Mouse (Mus musculus) embryonic facial prominence, embryonic 10.5 days (tissue): ENCODE data around the gene Olfr1347. TPM values are rescaled to one million over a fixed set of nuclear protein-coding genes. Genes with fewer than 3 reads are reported as not detected.
"Not testable (repeated sequence)": the region's sequence is repeated elsewhere in the genome, so short reads cannot be mapped to it uniquely, and the experiment has no call there.

Experiments used
- DNase-seq: peaks from one replicate; pipeline ENCODE4 v3.0.0-alpha.2; 2017; ENCODE audit warnings: low spot score
- H3K27ac ChIP-seq: fragments of 300-500 bp; sonication (generic); replicated peaks from 2 replicates; pipeline ENCODE4 v1.5.1; 2016; ENCODE audit warnings: mild to moderate bottlenecking
- H3K27me3 ChIP-seq: fragments of 300-500 bp; sonication (generic); replicated peaks from 2 replicates; pipeline ENCODE4 v1.6.1; 2016; ENCODE audit warnings: low read depth, mild to moderate bottlenecking; ENCODE audit not compliant: poor library complexity, severe bottlenecking
- H3K36me3 ChIP-seq: fragments of 300-500 bp; sonication (generic); replicated peaks from 2 replicates; pipeline ENCODE4 v1.6.1; 2016; ENCODE audit warnings: mild to moderate bottlenecking, moderate library complexity
- H3K4me1 ChIP-seq: fragments of 300-500 bp; sonication (generic); 2 replicates; pipeline ENCODE4 v1.6.1; 2016
- H3K4me3 ChIP-seq: fragments of 300-500 bp; sonication (generic); 2 replicates; pipeline ENCODE4 v1.5.1; 2016; ENCODE audit warnings: mild to moderate bottlenecking, moderate library complexity
- H3K9me3 ChIP-seq: fragments of 300-500 bp; sonication (generic); 2 replicates; pipeline ENCODE4 v1.6.1; 2016; ENCODE audit warnings: mild to moderate bottlenecking
- WGBS: fragments of 180-500 bp; shearing (Covaris S2); methylation state at CpG from one replicate; pipeline ENCODE4 v1.1.7; 2016; 5-methylcytosine and 5-hydroxymethylcytosine counted together
- polyA plus RNA-seq: library from polyadenylated mRNA; unstranded; fragments of >200 nt; fragmentation: Nextera tagmentation; extraction: Ambion mirVana; gene quantifications from 2 replicates; pipeline ENCODE4 v1.2.1, GENCODE M21; 2016

Gene Olfr1347
- not detected in 2 replicates for polyA plus RNA-seq

GRCm38 (mm10) chr7:6499655-6500054 lies at the start of gene Olfr1347:
Gene Olfr1347 (minus strand): TSS chr7:6499755.
- Histone ChIP-seq H3K4me3 (no peak within 1 kb of the TSS), H3K27ac (no peak within 1 kb of the TSS), H3K36me3 (no peaks in the 10 kb centered on the region), H3K4me1 (no peaks in the 10 kb centered on the region), H3K9me3 (peaks cover 42% of the 10 kb centered on the region; the same call in 1 of the 2 replicates), H3K27me3 (no peaks in the 10 kb centered on the region)
- DNase-seq = no peak
- WGBS = 43% methylated on average over 1 of the region's 1 CpGs

- H3K27ac ChIP-seq = no peak overlapping the region
- no peak overlapping the region for H3K4me3 ChIP-seq
- peaks cover 57% of the 10 kb centered on the region for H3K9me3 ChIP-seq
- 72% methylated on average over 5 of the region's 5 CpGs for whole genome bisulfite sequencing
- no peaks in the 10 kb centered on the region for H3K4me1 ChIP-seq
- H3K36me3 ChIP-seq = no peaks in the 10 kb centered on the region
- H3K27me3 ChIP-seq = no peaks in the 10 kb centered on the region
- DNase-seq = peak; percentile 9
Measured at GRCm38 (mm10) chr7:6526141-6526540, 26.6 kb upstream of the Olfr1347 start.

GRCm38 (mm10) chr7:6525001-6525400 lies 25.4 kb upstream of the Olfr1347 start:
- Histone ChIP-seq H3K4me3 (no peak overlapping the region), H3K9me3 (peaks cover 62% of the 10 kb centered on the region), H3K27me3 (no peaks in the 10 kb centered on the region), H3K36me3 (no peaks in the 10 kb centered on the region), H3K4me1 (no peaks in the 10 kb centered on the region), H3K27ac (no peak overlapping the region)
- WGBS = 58% methylated on average over 3 of the region's 3 CpGs
- no peak for DNase-seq

GRCm38 (mm10) chr7:6522850-6523249 lies 23.3 kb upstream of the Olfr1347 start, which contains the start of gene Olfr1349:
Gene Olfr1349 (minus strand): TSS chr7:6522950.
- Histone ChIP-seq H3K9me3 (peaks cover 70% of the 10 kb centered on the region), H3K27me3 (no peaks in the 10 kb centered on the region), H3K27ac (no peak within 1 kb of the TSS), H3K36me3 (no peaks in the 10 kb centered on the region), H3K4me1 (no peaks in the 10 kb centered on the region), H3K4me3 (no peak within 1 kb of the TSS)
- no peak for DNase-seq
- WGBS = 83% methylated on average over 5 of the region's 5 CpGs

GRCm38 (mm10) chr7:6521666-6522065 lies 22.1 kb upstream of the Olfr1347 start:
- no peak for DNase-seq
- Histone ChIP-seq H3K27me3 (no peaks in the 10 kb centered on the region), H3K4me1 (no peaks in the 10 kb centered on the region), H3K27ac (no peak overlapping the region), H3K4me3 (no peak overlapping the region), H3K36me3 (no peaks in the 10 kb centered on the region), H3K9me3 (peaks cover 66% of the 10 kb centered on the region)
- 31% methylated on average over 1 of the region's 1 CpGs for whole genome bisulfite sequencing

GRCm38 (mm10) chr7:6508648-6509047 lies 9.1 kb upstream of the Olfr1347 start, which contains the start of gene Olfr1348:
Gene Olfr1348 (minus strand): TSS chr7:6508748.
- Histone ChIP-seq H3K4me3 (no peak within 1 kb of the TSS), H3K4me1 (no peaks in the 10 kb centered on the region), H3K27ac (no peak within 1 kb of the TSS), H3K27me3 (no peaks in the 10 kb centered on the region), H3K36me3 (no peaks in the 10 kb centered on the region), H3K9me3 (peaks cover 27% of the 10 kb centered on the region)
- DNase-seq = no peak
- WGBS = 87% methylated on average over 1 of the region's 1 CpGs

GRCm38 (mm10) chr7:6486841-6487240 lies 12.7 kb downstream of the Olfr1347 start, which contains the start of gene Olfr5:
Gene Olfr5 (minus strand): TSS chr7:6486941.
- no peak for DNase-seq
- Histone ChIP-seq H3K27me3 (no peaks in the 10 kb centered on the region), H3K36me3 (no peaks in the 10 kb centered on the region), H3K4me1 (no peaks in the 10 kb centered on the region), H3K4me3 (no peak within 1 kb of the TSS), H3K27ac (no peak within 1 kb of the TSS), H3K9me3 (peaks cover 31% of the 10 kb centered on the region)
- 37% methylated on average over 2 of the region's 2 CpGs for WGBS

GRCm38 (mm10) chr7:6477633-6478032 lies 21.9 kb downstream of the Olfr1347 start:
- H3K27ac ChIP-seq, H3K4me3 ChIP-seq, H3K27me3 ChIP-seq, H3K4me1 ChIP-seq, H3K36me3 ChIP-seq, DNase-seq: not testable (repeated sequence)
- WGBS = 81% methylated on average over 2 of the region's 2 CpGs
- H3K9me3 ChIP-seq = peaks cover 49% of the 10 kb centered on the region

GRCm38 (mm10) chr7:6466951-6467350 lies 32.6 kb downstream of the Olfr1347 start, which contains the start of gene Olfr1346:
Gene Olfr1346 (plus strand): TSS chr7:6467101.
- no peak for DNase-seq
- Histone ChIP-seq H3K4me3 (no peak within 1 kb of the TSS), H3K27ac (no peak within 1 kb of the TSS), H3K4me1 (no peaks in the 10 kb centered on the region), H3K27me3 (no peaks in the 10 kb centered on the region), H3K36me3 (no peaks in the 10 kb centered on the region), H3K9me3 (peaks cover 12% of the 10 kb centered on the region)

GRCm38 (mm10) chr7:6456399-6456798 lies 43.2 kb downstream of the Olfr1347 start:
- peak; percentile 22 for DNase-seq
- 49% methylated on average over 3 of the region's 3 CpGs for WGBS

GRCm38 (mm10) chr7:6455868-6456267 lies 43.7 kb downstream of the Olfr1347 start, which contains the start of gene Olfr1336:
Gene Olfr1336 (plus strand): TSS chr7:6456168.
- Histone ChIP-seq H3K36me3 (no peaks in the 10 kb centered on the region), H3K4me1 (no peaks in the 10 kb centered on the region), H3K27me3 (no peaks in the 10 kb centered on the region), H3K9me3 (peaks cover 33% of the 10 kb centered on the region), H3K27ac (no peak within 1 kb of the TSS), H3K4me3 (no peak within 1 kb of the TSS)
- no peak for DNase-seq

More at GRCm38 (mm10) chr7:6456399-6456798, 43.2 kb downstream of the Olfr1347 start:
- no peaks in the 10 kb centered on the region for H3K27me3 ChIP-seq
- no peak overlapping the region for H3K4me3 ChIP-seq
- peaks cover 38% of the 10 kb centered on the region for H3K9me3 ChIP-seq
- H3K4me1 ChIP-seq = no peaks in the 10 kb centered on the region
- H3K36me3 ChIP-seq = no peaks in the 10 kb centered on the region
- H3K27ac ChIP-seq = no peak overlapping the region

- peaks cover 26% of the 10 kb centered on the region for H3K9me3 ChIP-seq
- no peaks in the 10 kb centered on the region for H3K36me3 ChIP-seq
- no peak overlapping the region for H3K4me3 ChIP-seq
- DNase-seq = no peak
- no peak overlapping the region for H3K27ac ChIP-seq
- WGBS = 84% methylated on average over 5 of the region's 5 CpGs
- H3K4me1 ChIP-seq = no peaks in the 10 kb centered on the region
- no peaks in the 10 kb centered on the region for H3K27me3 ChIP-seq
Measured at GRCm38 (mm10) chr7:6447771-6448170, 51.8 kb downstream of the Olfr1347 start.

GRCm38 (mm10) chr7:6441173-6441572 lies 58.4 kb downstream of the Olfr1347 start:
- H3K36me3 ChIP-seq = no peaks in the 10 kb centered on the region
- H3K27ac ChIP-seq = no peak overlapping the region
- H3K9me3 ChIP-seq = peaks cover 12% of the 10 kb centered on the region
- H3K27me3 ChIP-seq = no peaks in the 10 kb centered on the region
- no peak for DNase-seq
- no peak overlapping the region for H3K4me3 ChIP-seq
- no peaks in the 10 kb centered on the region for H3K4me1 ChIP-seq
- WGBS = 79% methylated on average over 2 of the region's 2 CpGs
